Comparison of ENCODE assay signal across 11 mouse cellular contexts in genomic region chrX:166162773-166163172, GRCm38 (mm10). TPM values are rescaled to one million over a fixed set of nuclear protein-coding genes. Genes with fewer than 3 reads are reported as not detected.
DNase-seq lines count a peak whose midpoint lies in the region; ATAC-seq and TF ChIP-seq lines count a peak whose summit lies in the region.
"Had no signal": no experiment of that assay in that cellular context is flagged by ENCODE, and none has a peak within 500 bp of the region (broad histone marks: within the 10 kb centered on the region; RNA-seq: fewer than 3 reads in every experiment).

No protein-coding gene starts in this region.

- 74% methylated on average over 4 of the region's 4 CpGs for WGBS in forebrain, embryonic 14.5 days
- WGBS in forebrain, embryonic 12.5 days, result 70% methylated on average over 4 of the region's 4 CpGs
- WGBS in liver, adult 2 months, result 43% methylated on average over 4 of the region's 4 CpGs
- WGBS in liver, embryonic 11.5 days, result 67% methylated on average over 4 of the region's 4 CpGs

- H3K9ac ChIP-seq in forebrain, embryonic 14.5 days (ENCODE audit: low read length), result no peak overlapping the region
- no peak overlapping the region for H3K9ac ChIP-seq in forebrain, embryonic 12.5 days
- no peak overlapping the region for H3K9ac ChIP-seq in liver, adult 2 months (ENCODE audit: low read depth, low read length)
- no peak overlapping the region for H3K9ac ChIP-seq in liver, embryonic 11.5 days (ENCODE audit: low read depth, low read length)

- H3K9me3 ChIP-seq in forebrain, embryonic 14.5 days (replicated peaks; ENCODE audit: control insufficient read depth, low read length), result no peaks in the 10 kb centered on the region
- H3K9me3 ChIP-seq in forebrain, embryonic 12.5 days, result no peaks in the 10 kb centered on the region
- H3K9me3 ChIP-seq in liver, embryonic 11.5 days (ENCODE audit: control insufficient read depth, low read length), result no peaks in the 10 kb centered on the region

- no peaks in the 10 kb centered on the region for H3K27me3 ChIP-seq in forebrain, embryonic 14.5 days (replicated peaks; ENCODE audit: control insufficient read depth, insufficient read depth, low read length)
- H3K27me3 ChIP-seq in forebrain, embryonic 12.5 days, result no peaks in the 10 kb centered on the region
- no peaks in the 10 kb centered on the region for H3K27me3 ChIP-seq in liver, adult 2 months (ENCODE audit: control insufficient read depth, insufficient read depth, low read length)
- no peaks in the 10 kb centered on the region for H3K27me3 ChIP-seq in liver, embryonic 11.5 days (replicated peaks; ENCODE audit: control insufficient read depth, insufficient read depth, low read length)

- no peak overlapping the region for H3K27ac ChIP-seq in forebrain, embryonic 14.5 days (ENCODE audit: low read depth, low read length)
- H3K27ac ChIP-seq in forebrain, embryonic 12.5 days, result no peak overlapping the region
- no peak overlapping the region for H3K27ac ChIP-seq in liver, adult 2 months (replicated peaks; ENCODE audit: insufficient read depth, low read depth, low read length)
- H3K27ac ChIP-seq in liver, embryonic 11.5 days (ENCODE audit: low read depth, low read length), result no peak overlapping the region

- no peak overlapping the region for H3K4me3 ChIP-seq in forebrain, embryonic 14.5 days (ENCODE audit: low read depth, low read length)
- no peak overlapping the region for H3K4me3 ChIP-seq in forebrain, embryonic 12.5 days (replicated peaks)
- H3K4me3 ChIP-seq in liver, adult 2 months (ENCODE audit: insufficient read depth, low read depth, low read length), result no peak overlapping the region
- no peak overlapping the region for H3K4me3 ChIP-seq in liver, embryonic 11.5 days (ENCODE audit: low read depth, low read length)

- peak; percentile 37 for ATAC-seq in forebrain, embryonic 14.5 days
- no peak for ATAC-seq in forebrain, embryonic 12.5 days (ENCODE audit: low FRiP score)
- ATAC-seq in liver, embryonic 11.5 days (replicated peaks; ENCODE audit: low FRiP score), result no peak
- ATAC-seq in erythroid progenitor cell, adult 5-6 weeks (replicated peaks; ENCODE audit: low FRiP score, poor library complexity, severe bottlenecking), result no peak

- no peaks in the 10 kb centered on the region for H3K79me2 ChIP-seq in liver, adult 2 months (ENCODE audit: control insufficient read depth, insufficient read depth, low read length)

- no peak for TF ChIP-seq POLR2A in liver, adult 2 months (IDR thresholded peaks at IDR 0.05; ENCODE audit: extremely low read depth, insufficient read depth, low read length)

- peak; percentile 49 for TF ChIP-seq CTCF in liver, adult 2 months (IDR thresholded peaks at IDR 0.05; ENCODE audit: low read depth, low read length)

- peak; percentile 58 for DNase-seq in forebrain, embryonic 14.5 days (ENCODE audit: low spot score)
- peak; percentile 19 for DNase-seq in liver, adult 2 months (ENCODE audit: extremely low read depth, low read depth, low spot score)
- no peak for DNase-seq in liver, embryonic 11.5 days (ENCODE audit: low spot score)
- DNase-seq in A20 (ENCODE audit: low read depth, low spot score), result peak; percentile 20
- peak; percentile 25 for DNase-seq in induced T-regulatory cell, adult 2 months (ENCODE audit: low read depth)
- no peak for DNase-seq in urinary bladder, postnatal 25 days (ENCODE audit: low spot score)
- DNase-seq: cerebellum, postnatal 36 days; kidney, postnatal 4 days; spleen, adult 18-20 months had no signal

- H3K36me3 ChIP-seq in forebrain, embryonic 14.5 days (ENCODE audit: control insufficient read depth, insufficient read depth, low read length), result no peaks in the 10 kb centered on the region
- no peaks in the 10 kb centered on the region for H3K36me3 ChIP-seq in forebrain, embryonic 12.5 days (replicated peaks)
- no peaks in the 10 kb centered on the region for H3K36me3 ChIP-seq in liver, adult 2 months (ENCODE audit: control insufficient read depth, insufficient read depth, low read length)
- no peaks in the 10 kb centered on the region for H3K36me3 ChIP-seq in liver, embryonic 11.5 days (ENCODE audit: control insufficient read depth, insufficient read depth, low read length)

- H3K4me1 ChIP-seq in forebrain, embryonic 14.5 days (ENCODE audit: control insufficient read depth, insufficient read depth, low read length), result no peaks in the 10 kb centered on the region
- H3K4me1 ChIP-seq in forebrain, embryonic 12.5 days, result no peaks in the 10 kb centered on the region
- H3K4me1 ChIP-seq in liver, adult 2 months (ENCODE audit: control insufficient read depth, insufficient read depth, low read length), result no peaks in the 10 kb centered on the region
- no peaks in the 10 kb centered on the region for H3K4me1 ChIP-seq in liver, embryonic 11.5 days (replicated peaks; ENCODE audit: control insufficient read depth, insufficient read depth, low read length)

- H3K4me2 ChIP-seq in forebrain, embryonic 14.5 days (ENCODE audit: low read length), result no peak overlapping the region
- no peak overlapping the region for H3K4me2 ChIP-seq in forebrain, embryonic 12.5 days
- H3K4me2 ChIP-seq in liver, embryonic 11.5 days, result no peak overlapping the region

RNA-seq across cellular contexts. Expression of gene Gemin8, which starts 7.5 kb away (rescaled TPM):
- 14.1 and 15.2 TPM in 2 replicates for polyA plus RNA-seq in forebrain, embryonic 14.5 days (2014; fragmentation: Nextera tagmentation; extraction: Ambion mirVana)
- polyA plus RNA-seq in forebrain, embryonic 12.5 days (2016; fragmentation: Nextera tagmentation; extraction: Ambion mirVana), result 15.1 and 16.7 TPM in 2 replicates
- total RNA-seq in liver, adult 2 months (2014; rRNA removed), result 0.92 and 0.94 TPM in 2 replicates
- 0.83 and 1.4 TPM in 2 replicates for polyA plus RNA-seq in liver, adult 2 months (2012; rRNA removed)
- polyA plus RNA-seq in liver, embryonic 11.5 days (2014; fragmentation: Nextera tagmentation; extraction: Ambion mirVana), result 15.1 and 15.5 TPM in 2 replicates
- 10.8 and 17.2 TPM in 2 replicates for total RNA-seq in erythroid progenitor cell, adult 5-6 weeks (2015; ENCODE audit: low replicate concordance)
- 6.6 and 8.9 TPM in 2 replicates for total RNA-seq in erythroid progenitor cell, adult 5-6 weeks (2017; ENCODE audit: low replicate concordance)

Comparison
In these comparisons a context has a peak if more than half of its experiments do, and no peak if none do; other contexts are left out.
1. DNase-seq: peak in forebrain, embryonic 14.5 days (single experiment), liver, adult 2 months (single experiment), A20 (single experiment) and induced T-regulatory cell, adult 2 months (single experiment); none in liver, embryonic 11.5 days (single experiment) and urinary bladder, postnatal 25 days (single experiment).